Mouse (Mus musculus) heart, postnatal 0 days (tissue): ENCODE results near the gene Ppp2r5d.
A peak's percentile ranks its signal among the peaks of the same experiment; 100 is the strongest.

Experiments
- CTCF ChIP-seq: IDR thresholded peaks from 2 replicates; pipeline ENCODE4 v1.5.1; 2016; ENCODE audit warnings: antibody characterized with exemption, control low read depth, low read depth
- EP300 ChIP-seq: IDR thresholded peaks from 2 replicates; pipeline ENCODE4 v1.6.1; 2016; ENCODE audit warnings: antibody characterized with exemption, low read depth

DNA sequence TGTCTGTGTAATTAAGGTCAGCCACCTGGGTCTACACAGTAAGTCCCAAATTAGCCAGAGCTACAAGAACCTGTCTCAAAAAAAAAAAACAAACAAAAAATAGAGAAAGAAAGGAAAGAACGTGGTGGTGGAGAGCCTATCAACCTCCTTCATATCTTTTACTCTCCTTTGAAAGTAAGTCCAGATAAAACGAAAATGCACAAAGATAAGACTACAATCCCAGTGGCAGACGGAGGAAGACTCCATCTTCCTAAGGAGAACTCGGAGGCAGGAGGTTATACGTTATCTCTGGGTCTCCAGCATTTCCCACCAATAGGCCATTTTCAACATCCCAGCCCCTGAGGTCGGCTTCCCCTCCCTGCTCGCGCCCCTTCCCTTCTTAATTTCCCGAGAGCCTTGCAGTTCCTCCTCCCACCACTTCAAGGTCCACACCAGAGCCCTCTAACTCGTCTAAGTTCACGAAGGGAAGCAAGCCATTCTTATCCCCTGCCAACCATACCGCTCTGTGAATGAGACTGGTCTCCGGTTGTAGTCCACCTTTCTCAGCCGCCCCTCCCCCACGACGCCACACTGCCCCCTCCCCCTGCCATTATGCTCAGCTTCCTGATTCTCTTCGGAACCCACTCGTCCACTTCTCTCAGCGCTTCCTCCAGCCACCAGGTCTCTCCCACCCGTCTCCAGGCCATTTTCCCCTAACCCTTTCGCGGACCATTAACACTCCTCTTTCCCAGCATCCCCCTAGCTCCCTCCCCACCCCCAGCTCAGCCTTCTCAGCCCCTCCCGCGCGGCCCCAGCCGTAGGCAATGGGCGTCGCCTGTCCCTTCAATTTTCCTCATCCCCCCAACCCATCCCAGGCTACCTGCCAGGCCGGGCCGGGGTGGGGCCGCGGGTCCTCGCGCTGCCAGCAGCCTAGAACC, 24.8 kb downstream of the Ppp2r5d start:
- TF ChIP-seq CTCF (peak; percentile 18; the same call in 1 of the 2 replicates), EP300 (no peak)
